Mouse (Mus musculus): ENCODE measurements at regions not wholly inside any gene's neighbourhood (a gene's known extent, or its start where the extent isn't known, plus 50 kb on each side); places are given as distances from the start of the nearest gene placed in this dataset.
"Not testable (repeated sequence)": the region's sequence is repeated elsewhere in the genome, so short reads cannot be mapped to it uniquely, and the experiment has no call there.

GRCm38 (mm10) chr9:80735806-80736205 lies 270.5 kb upstream of the Impg1 start:
- not testable (repeated sequence) for TF ChIP-seq CTCF (IDR thresholded peaks at IDR 0.05; ENCODE audit: low read depth); EP300 (optimal IDR thresholded peaks at IDR 0.05)

Measured in stomach, postnatal 0 days (tissue).